Mouse (Mus musculus) liver, embryonic 11.5 days (tissue): Measurements from ENCODE around the gene Col6a6. TPM values are rescaled to one million over a fixed set of nuclear protein-coding genes. Genes with fewer than 3 reads are reported as not detected.

Experiments used
- ATAC-seq: fragments of 200-750 bp; cut with Nextera tagmentation; replicated peaks from 2 replicates; pipeline ENCODE4 v1.8.0; 2017; ENCODE audit warnings: moderate number of reproducible peaks, mild to moderate bottlenecking, moderate TSS enrichment, moderate library complexity; ENCODE audit not compliant: low FRiP score
- DNase-seq: peaks from one replicate; pipeline ENCODE4 v3.0.0-alpha.2; 2017; ENCODE audit warnings: low spot score
- H3K27ac ChIP-seq: fragments of 300-500 bp; sonication (generic); 2 replicates; pipeline ENCODE4 v1.5.1; 2014; ENCODE audit warnings: mild to moderate bottlenecking, low read depth, low read length, control low read depth
- H3K27me3 ChIP-seq: fragments of 300-500 bp; sonication (generic); replicated peaks from 2 replicates; pipeline ENCODE4 v1.6.1; 2014; ENCODE audit warnings: low read length, mixed read lengths; ENCODE audit not compliant: control insufficient read depth, insufficient read depth
- H3K36me3 ChIP-seq: fragments of 300-500 bp; sonication (generic); 2 replicates; pipeline ENCODE4 v1.6.1; 2014; ENCODE audit warnings: mild to moderate bottlenecking, low read length, moderate library complexity, mixed read lengths; ENCODE audit not compliant: control insufficient read depth, insufficient read depth
- H3K4me1 ChIP-seq: fragments of 300-500 bp; sonication (generic); replicated peaks from 2 replicates; pipeline ENCODE4 v1.6.1; 2014; ENCODE audit warnings: low read length, mixed read lengths; ENCODE audit not compliant: control insufficient read depth, insufficient read depth
- H3K4me2 ChIP-seq: fragments of 300-500 bp; sonication (generic); 2 replicates; pipeline ENCODE4 v1.6.1; 2014; ENCODE audit warnings: mild to moderate bottlenecking, control low read depth, moderate library complexity
- H3K4me3 ChIP-seq: fragments of 300-500 bp; sonication (generic); 2 replicates; pipeline ENCODE4 v1.5.1; 2014; ENCODE audit warnings: low read depth, low read length, control low read depth
- H3K9ac ChIP-seq: fragments of 300-500 bp; sonication (generic); 2 replicates; pipeline ENCODE4 v1.6.1; 2014; ENCODE audit warnings: low read depth, low read length, control low read depth
- H3K9me3 ChIP-seq: fragments of 300-500 bp; sonication (generic); 2 replicates; pipeline ENCODE4 v1.6.1; 2016; ENCODE audit warnings: low read length, inconsistent platforms, mixed read lengths; ENCODE audit not compliant: control insufficient read depth
- WGBS: fragments of 180-500 bp; shearing (Covaris S2); extraction: QIAGEN DNeasy Blood & Tissue Kit; methylation state at CpG from one replicate; pipeline ENCODE4 v1.1.7; 2014; 5-methylcytosine and 5-hydroxymethylcytosine counted together
- polyA plus RNA-seq: library from polyadenylated mRNA; unstranded; fragments of >200 nt; fragmentation: Nextera tagmentation; extraction: Ambion mirVana; gene quantifications from 2 replicates; pipeline ENCODE4 v1.2.1, GENCODE M21; 2014

Gene Col6a6
- polyA plus RNA-seq, 1 experiment from 2014 or later, result 0.21 TPM

- no peak for DNase-seq
- Histone ChIP-seq H3K9ac (no peak overlapping the region), H3K27me3 (no peaks in the 10 kb centered on the region), H3K36me3 (no peaks in the 10 kb centered on the region), H3K9me3 (no peaks in the 10 kb centered on the region), H3K4me3 (no peak overlapping the region), H3K27ac (no peak overlapping the region), H3K4me1 (no peaks in the 10 kb centered on the region), H3K4me2 (no peak overlapping the region)
- WGBS, result 68% methylated on average over 3 of the region's 3 CpGs
- ATAC-seq, result no peak
Observed at GRCm38 (mm10) chr9:105788203-105788602, 39.8 kb downstream of the Col6a6 start.

- H3K36me3 ChIP-seq, result no peaks in the 10 kb centered on the region
- no peaks in the 10 kb centered on the region for H3K4me1 ChIP-seq
- no peaks in the 10 kb centered on the region for H3K27me3 ChIP-seq
- 64% methylated on average over 11 of the region's 11 CpGs for WGBS
- H3K4me2 ChIP-seq, result no peak overlapping the region
- H3K9ac ChIP-seq, result no peak overlapping the region
- no peaks in the 10 kb centered on the region for H3K9me3 ChIP-seq
- no peak overlapping the region for H3K4me3 ChIP-seq
- ATAC-seq, result no peak
- DNase-seq, result no peak
- no peak overlapping the region for H3K27ac ChIP-seq
Observed at GRCm38 (mm10) chr9:105787800-105788199, 40.2 kb downstream of the Col6a6 start.

GRCm38 (mm10) chr9:105784026-105784425 is 43.9 kb downstream of the Col6a6 start:
- Histone ChIP-seq H3K4me3 (no peak overlapping the region), H3K4me1 (no peaks in the 10 kb centered on the region), H3K4me2 (no peak overlapping the region), H3K27me3 (no peaks in the 10 kb centered on the region), H3K27ac (no peak overlapping the region), H3K9me3 (no peaks in the 10 kb centered on the region), H3K36me3 (no peaks in the 10 kb centered on the region), H3K9ac (no peak overlapping the region)
- WGBS, result 81% methylated on average over 4 of the region's 4 CpGs
- DNase-seq (no peak), ATAC-seq (no peak)

- Histone ChIP-seq H3K4me2 (no peak overlapping the region), H3K4me3 (no peak overlapping the region), H3K27ac (no peak overlapping the region), H3K9me3 (no peaks in the 10 kb centered on the region), H3K4me1 (no peaks in the 10 kb centered on the region), H3K36me3 (no peaks in the 10 kb centered on the region), H3K27me3 (no peaks in the 10 kb centered on the region), H3K9ac (no peak overlapping the region)
- 87% methylated on average over 15 of the region's 15 CpGs for WGBS
- no peak for DNase-seq
- ATAC-seq, result no peak
Observed at GRCm38 (mm10) chr9:105780696-105781095, 47.3 kb downstream of the Col6a6 start.

GRCm38 (mm10) chr9:105778741-105779140 is 49.2 kb downstream of the Col6a6 start:
- WGBS, result 82% methylated on average over 6 of the region's 6 CpGs
- no peaks in the 10 kb centered on the region for H3K9me3 ChIP-seq
- no peak overlapping the region for H3K9ac ChIP-seq
- H3K4me2 ChIP-seq, result no peak overlapping the region
- H3K4me1 ChIP-seq, result no peaks in the 10 kb centered on the region
- no peak overlapping the region for H3K4me3 ChIP-seq
- no peaks in the 10 kb centered on the region for H3K27me3 ChIP-seq
- no peak for ATAC-seq
- DNase-seq, result no peak
- H3K36me3 ChIP-seq, result no peaks in the 10 kb centered on the region
- H3K27ac ChIP-seq, result no peak overlapping the region

GRCm38 (mm10) chr9:105774878-105775277 is 53.1 kb downstream of the Col6a6 start:
- Histone ChIP-seq H3K9ac (no peak overlapping the region), H3K4me2 (no peak overlapping the region), H3K27me3 (no peaks in the 10 kb centered on the region), H3K4me1 (no peaks in the 10 kb centered on the region), H3K27ac (no peak overlapping the region), H3K4me3 (no peak overlapping the region), H3K9me3 (no peaks in the 10 kb centered on the region), H3K36me3 (no peaks in the 10 kb centered on the region)
- DNase-seq, result no peak
- WGBS, result 78% methylated on average over 7 of the region's 7 CpGs
- ATAC-seq, result no peak

GRCm38 (mm10) chr9:105774321-105774720 is 53.6 kb downstream of the Col6a6 start:
- DNase-seq (no peak), ATAC-seq (no peak)
- 87% methylated on average over 19 of the region's 19 CpGs for WGBS
- Histone ChIP-seq H3K4me1 (no peaks in the 10 kb centered on the region), H3K36me3 (no peaks in the 10 kb centered on the region), H3K9me3 (no peaks in the 10 kb centered on the region), H3K27me3 (no peaks in the 10 kb centered on the region), H3K4me2 (no peak overlapping the region), H3K9ac (no peak overlapping the region), H3K27ac (no peak overlapping the region), H3K4me3 (no peak overlapping the region)

- Histone ChIP-seq H3K4me3 (no peak overlapping the region), H3K27me3 (no peaks in the 10 kb centered on the region), H3K27ac (no peak overlapping the region), H3K4me1 (no peaks in the 10 kb centered on the region), H3K9ac (no peak overlapping the region), H3K4me2 (no peak overlapping the region), H3K36me3 (no peaks in the 10 kb centered on the region), H3K9me3 (no peaks in the 10 kb centered on the region)
- DNase-seq (no peak), ATAC-seq (no peak)
- 77% methylated on average over 3 of the region's 3 CpGs for WGBS
Observed at GRCm38 (mm10) chr9:105771380-105771779, 56.6 kb downstream of the Col6a6 start.

GRCm38 (mm10) chr9:105770690-105771089 is 57.3 kb downstream of the Col6a6 start:
- H3K4me2 ChIP-seq, result no peak overlapping the region
- H3K27me3 ChIP-seq, result no peaks in the 10 kb centered on the region
- DNase-seq, result no peak
- H3K27ac ChIP-seq, result no peak overlapping the region
- H3K9me3 ChIP-seq, result no peaks in the 10 kb centered on the region
- H3K4me3 ChIP-seq, result no peak overlapping the region
- WGBS, result 69% methylated on average over 7 of the region's 7 CpGs
- no peak for ATAC-seq
- H3K9ac ChIP-seq, result no peak overlapping the region
- no peaks in the 10 kb centered on the region for H3K4me1 ChIP-seq
- no peaks in the 10 kb centered on the region for H3K36me3 ChIP-seq
